Mouse (Mus musculus): Measurements from ENCODE around the gene Hist1h2aa.
A peak's percentile ranks its signal among the peaks of the same experiment; 100 is the strongest.

Gene Hist1h2aa

GRCm38 (mm10) chr13:23942861-23943260, 8.6 kb downstream of the Hist1h2aa start:
- no peak for DNase-seq (ENCODE audit: low spot score in 2 of 2)

- no peak for DNase-seq (ENCODE audit: low spot score in 2 of 2)
These were observed 12.0 kb downstream of the Hist1h2aa start for GRCm38 (mm10) chr13:23946254-23946653.

GRCm38 (mm10) chr13:23949484-23950246, 15.4 kb downstream of the Hist1h2aa start:
- no peak for DNase-seq (ENCODE audit: low spot score in 2 of 2)

- DNase-seq (ENCODE audit: low spot score in 2 of 2): peak; percentile 16 to 64
These were observed 16.7 kb downstream of the Hist1h2aa start for GRCm38 (mm10) chr13:23950928-23951327.

- no peak for DNase-seq (ENCODE audit: low spot score in 2 of 2)
These were observed 25.5 kb downstream of the Hist1h2aa start for GRCm38 (mm10) chr13:23959776-23960175.

- no peak for DNase-seq (ENCODE audit: low spot score in 2 of 2)
These were observed 30.6 kb downstream of the Hist1h2aa start for GRCm38 (mm10) chr13:23964909-23965308.

GRCm38 (mm10) chr13:23971870-23972269, 37.6 kb downstream of the Hist1h2aa start:
- DNase-seq (ENCODE audit: low spot score in 2 of 2): no peak

- DNase-seq (ENCODE audit: low spot score in 2 of 2): no peak
These were observed 38.0 kb downstream of the Hist1h2aa start for GRCm38 (mm10) chr13:23972271-23972670.
